Mouse (Mus musculus) intestine, postnatal 0 days (tissue): Measurements from ENCODE around the gene Gm8237. TPM values are rescaled to one million over a fixed set of nuclear protein-coding genes. Genes with fewer than 3 reads are reported as not detected.
"Not testable (repeated sequence)": the region's sequence is repeated elsewhere in the genome, so short reads cannot be mapped to it uniquely, and the experiment has no call there.

ENCODE experiments used
- ATAC-seq: fragments of 200-750 bp; cut with Nextera tagmentation; 2 replicates; pipeline ENCODE4 v1.8.0; 2017; ENCODE audit warnings: mild to moderate bottlenecking, moderate TSS enrichment, moderate library complexity
- H3K27ac ChIP-seq: fragments of 300-500 bp; sonication (generic); 2 replicates; pipeline ENCODE4 v1.5.1; 2014; ENCODE audit warnings: mild to moderate bottlenecking, low read depth, low read length, moderate library complexity
- H3K27me3 ChIP-seq: fragments of 300-500 bp; sonication (generic); replicated peaks from 2 replicates; pipeline ENCODE4 v1.6.1; 2014; ENCODE audit warnings: low read length, mixed read lengths; ENCODE audit not compliant: control insufficient read depth, insufficient read depth
- H3K36me3 ChIP-seq: fragments of 300-500 bp; sonication (generic); 2 replicates; pipeline ENCODE4 v1.6.1; 2014; ENCODE audit warnings: mild to moderate bottlenecking, moderate library complexity; ENCODE audit not compliant: control insufficient read depth, insufficient read depth
- H3K4me1 ChIP-seq: fragments of 300-500 bp; sonication (generic); replicated peaks from 2 replicates; pipeline ENCODE4 v1.6.1; 2014; ENCODE audit warnings: antibody characterized with exemption, low read length, mixed read lengths; ENCODE audit not compliant: control insufficient read depth, insufficient read depth
- H3K4me2 ChIP-seq: fragments of 300-500 bp; sonication (generic); replicated peaks from 2 replicates; pipeline ENCODE4 v1.6.1; 2014; ENCODE audit warnings: low read depth, mild to moderate bottlenecking, moderate library complexity
- H3K4me3 ChIP-seq: fragments of 300-500 bp; sonication (generic); 2 replicates; pipeline ENCODE4 v1.5.1; 2014; ENCODE audit warnings: low read depth, low read length
- H3K9ac ChIP-seq: fragments of 300-500 bp; sonication (generic); 2 replicates; pipeline ENCODE4 v1.6.1; 2014; ENCODE audit warnings: mild to moderate bottlenecking, low read depth, low read length
- H3K9me3 ChIP-seq: fragments of 300-500 bp; sonication (generic); 2 replicates; pipeline ENCODE4 v1.6.1; 2016; ENCODE audit warnings: mixed run types; ENCODE audit not compliant: control insufficient read depth
- CTCF ChIP-seq: sonication (generic); IDR thresholded peaks from 2 replicates; pipeline ENCODE4 v1.5.1; 2016; ENCODE audit warnings: low read depth, mild to moderate bottlenecking, control low read depth, antibody characterized with exemption, moderate library complexity
- WGBS: fragments of 180-500 bp; shearing (Covaris S2); extraction: QIAGEN DNeasy Blood & Tissue Kit; methylation state at CpG from one replicate; pipeline ENCODE4 v1.1.7; 2014; 5-methylcytosine and 5-hydroxymethylcytosine counted together
- polyA plus RNA-seq: library from polyadenylated mRNA; unstranded; fragments of >200 nt; fragmentation: Nextera tagmentation; extraction: Ambion mirVana; gene quantifications from 2 replicates; pipeline ENCODE4 v1.2.1, GENCODE M21; 2015

Gene Gm8237
- polyA plus RNA-seq: not detected in 2 replicates

DNA sequence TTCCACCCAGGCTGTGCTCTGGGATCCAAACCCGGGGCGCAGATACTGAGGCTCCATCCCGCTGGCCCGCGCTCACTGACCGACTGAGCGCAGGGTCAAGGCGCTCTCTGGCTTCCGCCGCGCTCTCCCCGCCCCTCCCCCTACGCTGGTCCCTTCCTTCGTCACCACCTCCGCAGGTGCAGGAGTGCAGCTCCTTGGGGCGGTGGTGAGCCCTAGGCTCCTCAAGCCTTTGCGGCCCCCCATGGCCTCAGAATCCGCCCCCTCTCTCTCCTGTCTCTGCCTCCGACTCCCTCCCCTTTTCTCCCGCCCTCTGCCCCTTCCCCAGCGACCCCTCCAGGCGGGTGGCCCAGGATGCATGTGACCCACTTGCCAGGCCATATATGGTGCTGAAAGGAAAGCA lies at the start of gene Gm8237:
TSS of gene Gm8237 (minus strand) at position 142 of the 400 bp plus-strand sequence.
- H3K9me3 ChIP-seq, H3K4me1 ChIP-seq, H3K9ac ChIP-seq, H3K36me3 ChIP-seq, ATAC-seq, H3K27me3 ChIP-seq, H3K27ac ChIP-seq: not testable (repeated sequence)
- peak within 1 kb of the TSS; percentile 56 for H3K4me2 ChIP-seq
- 6% methylated on average over 9 of the region's 22 CpGs for WGBS
- H3K4me3 ChIP-seq: 0 out of 2 replicates have a peak within 1 kb of the TSS, but pooled peaks have one; percentile 12

DNA sequence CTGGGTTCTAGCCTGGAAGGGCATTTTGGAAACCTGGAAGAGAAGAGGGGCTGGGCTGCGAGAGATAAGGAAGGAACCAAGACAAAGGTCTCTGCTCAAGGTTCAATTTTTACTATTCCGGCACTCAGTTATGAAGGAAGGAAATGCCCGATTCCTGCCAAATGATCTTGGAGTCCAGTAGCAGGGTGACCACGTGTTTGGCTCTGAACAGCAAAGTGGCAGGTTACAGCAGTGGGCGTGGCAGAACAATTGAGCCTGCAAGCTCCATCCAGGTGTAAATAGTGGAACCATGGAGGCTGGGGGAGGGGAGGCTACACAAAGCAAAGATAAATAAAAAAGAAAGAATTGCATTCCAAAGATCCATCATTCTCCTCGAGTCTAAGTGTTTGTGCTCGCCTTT lies 43.1 kb upstream of the Gm8237 start:
- not testable (repeated sequence) for H3K27me3 ChIP-seq, H3K27ac ChIP-seq, H3K4me3 ChIP-seq, ATAC-seq, H3K36me3 ChIP-seq, H3K4me1 ChIP-seq, H3K9ac ChIP-seq, H3K4me2 ChIP-seq, H3K9me3 ChIP-seq
- 65% methylated on average over 7 of the region's 7 CpGs for WGBS

DNA sequence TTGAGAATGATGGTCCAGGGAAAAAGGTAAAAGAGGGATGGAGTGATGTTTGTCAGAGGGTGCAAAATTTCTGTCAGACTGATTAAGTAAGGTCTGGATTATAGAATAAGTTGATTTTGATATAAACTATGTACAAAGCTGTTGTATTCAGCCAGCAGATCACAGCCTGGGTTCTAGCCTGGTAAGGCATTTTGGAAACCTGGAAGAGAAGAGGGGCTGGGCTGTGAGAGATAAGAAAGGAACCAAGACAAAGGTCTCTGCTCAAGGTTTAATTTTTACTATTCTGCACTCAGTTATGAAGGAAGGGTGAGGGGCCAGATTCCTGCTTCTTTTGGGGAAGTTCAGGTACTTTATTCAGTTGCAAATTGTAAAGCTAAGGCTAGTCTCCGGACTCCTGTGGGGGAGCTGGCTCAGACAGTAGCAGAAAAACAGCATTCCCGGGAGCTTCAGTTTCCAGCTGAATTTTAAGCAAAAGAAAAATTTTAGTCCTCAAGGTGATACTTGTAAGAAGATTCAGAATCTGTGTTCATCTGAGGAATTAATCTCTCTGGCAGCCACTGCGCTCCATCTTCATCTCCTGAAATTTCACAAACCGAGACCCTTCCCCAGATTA lies 38.3 kb upstream of the Gm8237 start:
- not testable (repeated sequence) for H3K4me2 ChIP-seq, H3K27ac ChIP-seq, H3K9ac ChIP-seq, H3K9me3 ChIP-seq, H3K36me3 ChIP-seq, H3K4me3 ChIP-seq, H3K27me3 ChIP-seq, ATAC-seq, H3K4me1 ChIP-seq
- 84% methylated on average over 4 of the region's 4 CpGs for WGBS

DNA sequence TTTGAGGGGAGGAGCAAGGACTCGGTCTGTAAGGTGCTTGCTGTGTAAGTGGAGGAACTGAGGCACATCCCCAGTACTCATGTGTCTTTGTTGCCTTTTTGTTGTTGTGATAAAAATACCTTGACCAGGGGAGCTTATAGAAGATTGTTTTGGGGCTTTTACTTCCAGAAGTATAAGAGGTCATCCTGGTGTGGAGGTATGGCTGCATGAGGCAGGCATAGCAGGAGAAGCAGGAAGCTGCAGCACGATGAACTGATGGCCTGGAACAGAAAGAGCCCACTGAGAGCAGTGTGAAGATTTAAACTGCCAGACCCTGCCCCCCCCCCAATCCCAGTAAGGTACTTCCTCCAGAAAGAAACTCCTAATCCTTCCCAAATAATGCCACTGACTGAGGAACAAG lies 33.5 kb upstream of the Gm8237 start:
- H3K36me3 ChIP-seq, H3K9ac ChIP-seq, H3K27me3 ChIP-seq, H3K9me3 ChIP-seq, H3K27ac ChIP-seq, H3K4me3 ChIP-seq, H3K4me1 ChIP-seq, H3K4me2 ChIP-seq, ATAC-seq: not testable (repeated sequence)
- 77% methylated on average over 2 of the region's 2 CpGs for WGBS

DNA sequence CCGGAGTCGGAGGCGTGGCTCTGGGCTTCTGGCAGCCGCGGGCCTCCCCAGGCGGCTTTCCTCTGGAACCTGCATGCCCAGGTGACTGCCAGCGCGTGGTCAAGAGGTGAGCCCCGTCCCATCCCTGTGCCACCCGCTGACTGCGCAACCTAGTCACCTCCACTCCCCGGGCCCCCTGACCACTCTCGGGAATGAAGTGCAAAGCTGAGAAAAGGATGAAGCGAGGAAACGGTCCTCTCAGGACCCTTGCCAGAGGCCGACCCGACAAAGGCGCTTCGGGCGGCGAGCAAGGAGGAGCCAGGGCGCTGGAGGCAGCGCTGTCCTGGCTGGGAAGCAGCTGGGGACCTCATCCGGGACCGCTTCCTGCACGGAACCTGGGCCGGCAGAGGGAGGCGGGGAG lies 391 bp downstream of the Gm8237 start:
- H3K27me3 ChIP-seq, H3K36me3 ChIP-seq, H3K9ac ChIP-seq, H3K4me1 ChIP-seq, H3K9me3 ChIP-seq, H3K27ac ChIP-seq, ATAC-seq: not testable (repeated sequence)
- WGBS: 2% methylated on average over 11 of the region's 28 CpGs
- Histone ChIP-seq H3K4me3 (0 out of 2 replicates have a peak overlapping the region, but pooled peaks have one; percentile 12), H3K4me2 (peak overlapping the region; percentile 56)

DNA sequence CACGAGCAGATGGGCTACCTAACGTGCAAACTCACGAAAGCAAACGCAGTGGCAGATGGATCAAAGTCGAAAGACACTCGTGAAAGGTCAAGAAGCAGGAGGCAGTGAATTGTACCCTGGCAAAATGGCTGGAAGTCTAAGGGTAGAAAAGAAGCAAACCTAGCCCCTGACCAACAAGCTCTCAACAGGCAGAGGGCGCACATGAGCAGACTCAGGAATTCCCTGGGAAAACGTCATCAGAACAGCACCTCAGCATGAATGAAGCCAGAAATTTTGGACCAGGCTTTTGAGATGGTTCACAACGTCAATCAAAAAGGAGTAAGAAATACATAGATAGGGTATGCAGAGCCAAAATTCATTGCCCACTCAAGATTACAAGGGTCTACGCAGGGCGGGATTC lies 1.0 kb downstream of the Gm8237 start:
- H3K27ac ChIP-seq, H3K4me3 ChIP-seq, H3K4me2 ChIP-seq, H3K27me3 ChIP-seq, H3K9ac ChIP-seq, H3K4me1 ChIP-seq, ATAC-seq, H3K9me3 ChIP-seq, H3K36me3 ChIP-seq: not testable (repeated sequence)
- peak; percentile 66 for TF ChIP-seq CTCF
- WGBS: 11% methylated on average over 4 of the region's 11 CpGs

DNA sequence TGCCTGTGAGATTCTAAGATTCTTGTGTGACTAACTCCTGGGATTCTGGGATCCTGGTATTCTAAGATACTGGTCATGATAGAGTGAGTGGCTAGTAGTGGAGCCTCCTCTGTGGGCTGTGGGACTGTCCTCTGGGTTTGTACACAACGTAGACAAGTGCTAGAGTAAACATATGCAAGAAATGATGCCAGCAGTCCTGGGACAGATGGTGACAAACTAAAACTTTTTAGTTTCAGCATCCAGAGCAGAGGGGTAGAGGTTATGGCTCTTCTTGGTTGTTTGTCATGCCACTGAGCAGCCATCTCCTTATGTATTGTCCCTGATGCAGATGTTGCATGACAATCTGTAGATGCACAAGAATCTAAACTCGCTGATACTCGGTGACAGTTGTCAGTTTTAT lies 24.3 kb downstream of the Gm8237 start:
- 77% methylated on average over 3 of the region's 3 CpGs for WGBS

DNA sequence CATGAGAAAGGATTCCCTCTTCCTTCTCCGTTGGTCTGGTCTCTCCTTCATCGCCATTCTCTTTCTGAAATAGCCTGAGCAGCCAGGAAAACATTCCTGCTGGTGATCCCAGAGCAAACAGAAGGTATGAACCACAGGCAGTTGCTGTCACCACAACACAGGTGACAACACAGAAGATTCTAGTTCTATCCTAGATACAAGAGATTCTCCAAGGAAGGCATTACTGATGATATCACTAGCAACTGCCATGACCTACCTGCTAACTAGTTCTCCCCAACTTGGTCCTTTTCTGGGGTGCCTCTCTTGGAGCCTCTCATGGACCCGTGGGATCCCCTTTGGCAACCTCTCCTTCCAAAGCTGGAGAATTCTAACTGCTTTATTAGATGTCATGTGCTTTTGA lies 50.0 kb downstream of the Gm8237 start, which contains the start of gene Gm3424:
TSS of gene Gm3424 (minus strand) at position 101 of the 400 bp plus-strand sequence.
- not testable (repeated sequence) for H3K9ac ChIP-seq, H3K27me3 ChIP-seq, H3K4me2 ChIP-seq, H3K36me3 ChIP-seq, H3K27ac ChIP-seq, H3K4me3 ChIP-seq, H3K4me1 ChIP-seq, ATAC-seq, H3K9me3 ChIP-seq
- no CpG with 5 or more reads among the region's 3 CpGs for WGBS

More for the DNA sequence above, 24.3 kb downstream of the Gm8237 start:
- H3K27me3 ChIP-seq, H3K9ac ChIP-seq, H3K9me3 ChIP-seq, H3K27ac ChIP-seq, H3K36me3 ChIP-seq, H3K4me2 ChIP-seq, ATAC-seq, H3K4me3 ChIP-seq, H3K4me1 ChIP-seq: not testable (repeated sequence)

DNA sequence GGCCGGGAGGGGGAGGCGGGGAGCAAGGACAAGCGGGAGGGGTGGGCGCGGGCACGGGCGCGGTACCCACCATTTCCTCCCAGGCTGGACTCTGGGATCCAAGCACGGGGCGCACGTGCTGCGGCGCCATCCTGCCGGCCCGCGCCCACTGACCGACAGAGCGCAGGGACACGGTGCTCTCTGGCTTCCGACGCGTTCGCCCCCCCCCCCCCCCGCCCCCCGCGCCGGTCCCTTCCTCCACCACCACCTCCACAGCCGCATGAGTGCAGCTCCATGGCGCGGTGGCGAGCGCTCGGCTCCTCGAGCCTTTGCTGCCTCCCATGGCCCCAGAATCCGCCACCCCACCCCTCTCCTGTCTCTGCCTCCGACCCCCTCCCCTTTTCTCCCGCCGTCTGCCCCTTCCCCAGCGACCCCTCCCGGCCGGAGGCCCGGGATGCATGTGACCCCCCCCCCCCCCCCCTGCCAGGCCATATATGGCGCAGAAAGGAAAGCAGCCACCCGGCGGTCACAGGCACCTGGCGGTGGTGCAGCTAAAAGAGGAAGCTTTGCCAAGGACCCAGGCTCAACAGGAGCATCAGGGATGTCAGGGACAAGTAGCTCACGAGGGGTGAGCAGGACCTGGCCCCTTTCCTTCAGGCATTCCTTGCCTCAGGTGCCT lies 67.4 kb downstream of the Gm8237 start:
- not testable (repeated sequence) for H3K27me3 ChIP-seq, H3K4me3 ChIP-seq, H3K9me3 ChIP-seq, H3K9ac ChIP-seq, H3K36me3 ChIP-seq, H3K4me2 ChIP-seq, H3K27ac ChIP-seq, ATAC-seq, H3K4me1 ChIP-seq
- no CpG with 5 or more reads among the region's 47 CpGs for WGBS
